Mouse (Mus musculus) testis, adult 2 months (tissue): ENCODE results near the gene Mtrf1l.

Source experiments
- CTCF ChIP-seq: fragments of 200-500 bp; IDR thresholded peaks from 2 replicates; pipeline ENCODE4 v1.5.1; 2012; ENCODE audit warnings: low read depth, mild to moderate bottlenecking, inconsistent platforms, low read length, moderate library complexity; ENCODE audit not compliant: control insufficient read depth, insufficient read depth, insufficient replicate concordance
- POLR2A ChIP-seq: fragments of 200-500 bp; IDR thresholded peaks from 2 replicates; pipeline ENCODE4 v1.6.1; 2012; ENCODE audit warnings: low read depth, mild to moderate bottlenecking, inconsistent platforms, low read length, moderate library complexity; ENCODE audit not compliant: control insufficient read depth

DNA sequence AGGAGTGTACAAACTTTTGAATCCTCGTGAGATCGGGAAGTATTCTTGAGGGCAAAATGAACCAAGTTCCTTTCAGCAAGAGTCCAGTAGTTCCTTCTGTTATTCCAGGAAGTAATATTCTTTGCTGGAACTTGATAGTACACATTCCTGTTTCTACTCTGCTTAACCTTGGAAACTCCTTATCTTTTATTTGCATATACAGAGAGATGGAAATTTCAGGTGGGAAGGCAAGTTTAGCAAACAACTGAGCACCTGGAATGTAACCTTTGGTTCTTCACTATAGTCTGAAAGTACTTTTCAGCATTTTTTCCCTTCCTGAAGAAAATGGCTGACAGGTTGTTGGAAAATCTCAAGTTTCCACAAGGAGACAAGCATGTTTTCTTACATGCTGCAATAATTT is 16.0 kb downstream of the Mtrf1l start:
- TF ChIP-seq CTCF (no peak), POLR2A (no peak)
